Mouse (Mus musculus): Measurements from ENCODE around the gene Tbc1d19. TPM values are rescaled to one million over a fixed set of nuclear protein-coding genes. Genes with fewer than 3 reads are reported as not detected.

Tbc1d19 gene
- polyA plus RNA-seq, 1 experiment from 2014 or later, result 64.3 TPM

GRCm38 (mm10) chr5:53841256-53841655 is 31.9 kb downstream of the Tbc1d19 start:
- H3K4me3 ChIP-seq (ENCODE audit: low read depth, low read length), result no peak overlapping the region
- H3K27ac ChIP-seq (ENCODE audit: low read depth, low read length), result no peak overlapping the region
- no peak overlapping the region for H3K9ac ChIP-seq (ENCODE audit: low read length)
- H3K36me3 ChIP-seq (ENCODE audit: control insufficient read depth, insufficient read depth, low read length), result no peaks in the 10 kb centered on the region
- H3K9me3 ChIP-seq (ENCODE audit: control insufficient read depth, low read length), result no peaks in the 10 kb centered on the region
- DNase-seq (ENCODE audit: low spot score, missing footprints) (no peak), ATAC-seq (ENCODE audit: low FRiP score) (no peak)
- no peaks in the 10 kb centered on the region for H3K4me1 ChIP-seq (ENCODE audit: control insufficient read depth, insufficient read depth, low read length)
- WGBS, result 92% methylated on average over 5 of the region's 5 CpGs
- no peak overlapping the region for H3K4me2 ChIP-seq
- H3K27me3 ChIP-seq (ENCODE audit: control insufficient read depth, insufficient read depth, low read length), result no peaks in the 10 kb centered on the region

- Histone ChIP-seq H3K9me3 (ENCODE audit: control insufficient read depth, low read length) (no peaks in the 10 kb centered on the region), H3K27ac (ENCODE audit: low read depth, low read length) (no peak overlapping the region), H3K4me3 (ENCODE audit: low read depth, low read length) (no peak overlapping the region), H3K4me1 (ENCODE audit: control insufficient read depth, insufficient read depth, low read length) (no peaks in the 10 kb centered on the region), H3K27me3 (ENCODE audit: control insufficient read depth, insufficient read depth, low read length) (no peaks in the 10 kb centered on the region), H3K4me2 (no peak overlapping the region), H3K9ac (ENCODE audit: low read length) (no peak overlapping the region), H3K36me3 (ENCODE audit: control insufficient read depth, insufficient read depth, low read length) (no peaks in the 10 kb centered on the region)
- 84% methylated on average over 2 of the region's 2 CpGs for WGBS
- no peak for DNase-seq (ENCODE audit: low spot score, missing footprints)
- ATAC-seq (ENCODE audit: low FRiP score), result no peak
These were observed 39.0 kb downstream of the Tbc1d19 start for GRCm38 (mm10) chr5:53848294-53848942.

GRCm38 (mm10) chr5:53852574-53852973 is 43.2 kb downstream of the Tbc1d19 start:
- Histone ChIP-seq H3K4me1 (ENCODE audit: control insufficient read depth, insufficient read depth, low read length) (no peaks in the 10 kb centered on the region), H3K4me3 (ENCODE audit: low read depth, low read length) (no peak overlapping the region), H3K36me3 (ENCODE audit: control insufficient read depth, insufficient read depth, low read length) (peaks cover 3% of the 10 kb centered on the region), H3K27ac (ENCODE audit: low read depth, low read length) (no peak overlapping the region), H3K9me3 (ENCODE audit: control insufficient read depth, low read length) (no peaks in the 10 kb centered on the region), H3K4me2 (no peak overlapping the region), H3K27me3 (ENCODE audit: control insufficient read depth, insufficient read depth, low read length) (no peaks in the 10 kb centered on the region), H3K9ac (ENCODE audit: low read length) (no peak overlapping the region)
- no peak for DNase-seq (ENCODE audit: low spot score, missing footprints)
- WGBS, result 86% methylated on average over 5 of the region's 5 CpGs
- ATAC-seq (ENCODE audit: low FRiP score), result peak; percentile 41; the same call in 1 of the 2 replicates

- Histone ChIP-seq H3K4me2 (no peak overlapping the region), H3K27ac (ENCODE audit: low read depth, low read length) (no peak overlapping the region), H3K4me1 (ENCODE audit: control insufficient read depth, insufficient read depth, low read length) (no peaks in the 10 kb centered on the region), H3K36me3 (ENCODE audit: control insufficient read depth, insufficient read depth, low read length) (peaks cover 3% of the 10 kb centered on the region), H3K9me3 (ENCODE audit: control insufficient read depth, low read length) (no peaks in the 10 kb centered on the region), H3K9ac (ENCODE audit: low read length) (no peak overlapping the region), H3K27me3 (ENCODE audit: control insufficient read depth, insufficient read depth, low read length) (no peaks in the 10 kb centered on the region), H3K4me3 (ENCODE audit: low read depth, low read length) (no peak overlapping the region)
- WGBS, result 76% methylated on average over 6 of the region's 6 CpGs
- ATAC-seq (ENCODE audit: low FRiP score), result peak; percentile 83
- DNase-seq (ENCODE audit: low spot score, missing footprints), result no peak
These were observed 45.2 kb downstream of the Tbc1d19 start for GRCm38 (mm10) chr5:53854561-53854960.

GRCm38 (mm10) chr5:53856011-53856410 is 46.6 kb downstream of the Tbc1d19 start:
- Histone ChIP-seq H3K9me3 (ENCODE audit: control insufficient read depth, low read length) (no peaks in the 10 kb centered on the region), H3K36me3 (ENCODE audit: control insufficient read depth, insufficient read depth, low read length) (peaks cover 3% of the 10 kb centered on the region), H3K9ac (ENCODE audit: low read length) (no peak overlapping the region), H3K4me2 (no peak overlapping the region), H3K27ac (ENCODE audit: low read depth, low read length) (no peak overlapping the region), H3K27me3 (ENCODE audit: control insufficient read depth, insufficient read depth, low read length) (no peaks in the 10 kb centered on the region), H3K4me3 (ENCODE audit: low read depth, low read length) (no peak overlapping the region), H3K4me1 (ENCODE audit: control insufficient read depth, insufficient read depth, low read length) (no peaks in the 10 kb centered on the region)
- ATAC-seq (ENCODE audit: low FRiP score), result no peak
- DNase-seq (ENCODE audit: low spot score, missing footprints), result no peak
- 95% methylated on average over 6 of the region's 6 CpGs for WGBS

- H3K36me3 ChIP-seq (ENCODE audit: control insufficient read depth, insufficient read depth, low read length), result no peaks in the 10 kb centered on the region
- WGBS, result 79% methylated on average over 5 of the region's 5 CpGs
These were observed 55.7 kb downstream of the Tbc1d19 start for GRCm38 (mm10) chr5:53865146-53865545.

GRCm38 (mm10) chr5:53865991-53866390 is 56.6 kb downstream of the Tbc1d19 start:
- no peak overlapping the region for H3K4me3 ChIP-seq (ENCODE audit: low read depth, low read length)
- no peak overlapping the region for H3K4me2 ChIP-seq
- ATAC-seq (ENCODE audit: low FRiP score), result no peak
- WGBS, result 91% methylated on average over 6 of the region's 6 CpGs
- H3K9me3 ChIP-seq (ENCODE audit: control insufficient read depth, low read length), result no peaks in the 10 kb centered on the region
- no peaks in the 10 kb centered on the region for H3K4me1 ChIP-seq (ENCODE audit: control insufficient read depth, insufficient read depth, low read length)
- no peak overlapping the region for H3K9ac ChIP-seq (ENCODE audit: low read length)
- no peak overlapping the region for H3K27ac ChIP-seq (ENCODE audit: low read depth, low read length)
- DNase-seq (ENCODE audit: low spot score, missing footprints), result peak; percentile 49
- no peaks in the 10 kb centered on the region for H3K36me3 ChIP-seq (ENCODE audit: control insufficient read depth, insufficient read depth, low read length)
- H3K27me3 ChIP-seq (ENCODE audit: control insufficient read depth, insufficient read depth, low read length), result no peaks in the 10 kb centered on the region

More at GRCm38 (mm10) chr5:53865146-53865545, 55.7 kb downstream of the Tbc1d19 start:
- ATAC-seq (ENCODE audit: low FRiP score), result no peak
- Histone ChIP-seq H3K9me3 (ENCODE audit: control insufficient read depth, low read length) (no peaks in the 10 kb centered on the region), H3K27ac (ENCODE audit: low read depth, low read length) (no peak overlapping the region), H3K4me2 (no peak overlapping the region), H3K4me3 (ENCODE audit: low read depth, low read length) (no peak overlapping the region), H3K27me3 (ENCODE audit: control insufficient read depth, insufficient read depth, low read length) (no peaks in the 10 kb centered on the region), H3K4me1 (ENCODE audit: control insufficient read depth, insufficient read depth, low read length) (no peaks in the 10 kb centered on the region), H3K9ac (ENCODE audit: low read length) (no peak overlapping the region)
- peak; percentile 51 for DNase-seq (ENCODE audit: low spot score, missing footprints)

GRCm38 (mm10) chr5:53871665-53872312 is 62.4 kb downstream of the Tbc1d19 start:
- H3K9ac ChIP-seq (ENCODE audit: low read length), result no peak overlapping the region
- no peak overlapping the region for H3K4me2 ChIP-seq
- no peaks in the 10 kb centered on the region for H3K36me3 ChIP-seq (ENCODE audit: control insufficient read depth, insufficient read depth, low read length)
- no peaks in the 10 kb centered on the region for H3K9me3 ChIP-seq (ENCODE audit: control insufficient read depth, low read length)
- 29% methylated on average over 6 of the region's 6 CpGs for WGBS
- H3K4me3 ChIP-seq (ENCODE audit: low read depth, low read length), result no peak overlapping the region
- no peaks in the 10 kb centered on the region for H3K4me1 ChIP-seq (ENCODE audit: control insufficient read depth, insufficient read depth, low read length)
- no peaks in the 10 kb centered on the region for H3K27me3 ChIP-seq (ENCODE audit: control insufficient read depth, insufficient read depth, low read length)
- H3K27ac ChIP-seq (ENCODE audit: low read depth, low read length), result no peak overlapping the region
- DNase-seq (ENCODE audit: low spot score, missing footprints), result peak; percentile 94
- ATAC-seq (ENCODE audit: low FRiP score), result peak; percentile 87

- WGBS, result 95% methylated on average over 3 of the region's 3 CpGs
- ATAC-seq (ENCODE audit: low FRiP score), result no peak
These were observed 65.6 kb downstream of the Tbc1d19 start for GRCm38 (mm10) chr5:53874966-53875365.

More at GRCm38 (mm10) chr5:53874966-53875365, 65.6 kb downstream of the Tbc1d19 start:
- Histone ChIP-seq H3K36me3 (ENCODE audit: control insufficient read depth, insufficient read depth, low read length) (no peaks in the 10 kb centered on the region), H3K27me3 (ENCODE audit: control insufficient read depth, insufficient read depth, low read length) (no peaks in the 10 kb centered on the region), H3K4me3 (ENCODE audit: low read depth, low read length) (no peak overlapping the region), H3K9me3 (ENCODE audit: control insufficient read depth, low read length) (no peaks in the 10 kb centered on the region), H3K4me1 (ENCODE audit: control insufficient read depth, insufficient read depth, low read length) (no peaks in the 10 kb centered on the region), H3K9ac (ENCODE audit: low read length) (no peak overlapping the region), H3K4me2 (no peak overlapping the region), H3K27ac (ENCODE audit: low read depth, low read length) (no peak overlapping the region)
- DNase-seq (ENCODE audit: low spot score, missing footprints), result no peak
